Mouse (Mus musculus) frontal cortex, postnatal 25 days (tissue): ENCODE results near the gene Zfp185.
"Not testable (repeated sequence)": the region's sequence is repeated elsewhere in the genome, so short reads cannot be mapped to it uniquely, and the experiment has no call there.

ENCODE experiments used
- DNase-seq, 2 experiments: peaks; one replicate each; pipeline ENCODE4 v3.0.0; 2022; ENCODE audit warnings: low spot score in 2 of 2

Zfp185 gene

DNA sequence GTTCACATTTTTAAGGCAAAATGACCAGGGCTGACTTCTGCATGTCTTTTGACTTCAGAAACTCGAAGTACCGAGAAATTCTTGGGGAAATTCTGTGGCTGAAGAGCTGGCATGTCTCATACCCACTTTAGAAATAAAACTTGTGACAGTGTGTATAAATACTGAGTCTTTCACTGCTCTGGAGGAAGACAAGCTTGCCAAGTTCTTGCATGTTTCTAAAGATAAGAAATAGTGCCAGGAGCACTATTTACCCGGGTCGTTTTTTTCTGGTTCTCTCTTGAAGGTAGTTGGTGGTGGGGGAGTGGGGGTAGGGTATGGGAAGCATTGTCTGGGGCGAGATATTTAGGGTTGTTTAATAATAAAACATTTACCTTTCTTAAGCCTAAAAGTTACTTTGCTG, 75.2 kb downstream of the Zfp185 start:
- DNase-seq, result no peak

- DNase-seq, result no peak
Observed at GRCm38 (mm10) chrX:73063512-73064414, 76.6 kb downstream of the Zfp185 start.

- DNase-seq, result no peak
Observed at GRCm38 (mm10) chrX:73064415-73064793, 77.3 kb downstream of the Zfp185 start, which contains the start of gene Pnma3. TSS of gene Pnma3 (plus strand) at chrX:73064787.

- not testable (repeated sequence) for DNase-seq
Observed at GRCm38 (mm10) chrX:73066765-73067312, 79.7 kb downstream of the Zfp185 start.
